Mouse (Mus musculus): ENCODE measurements around the gene Glce. TPM values are rescaled to one million over a fixed set of nuclear protein-coding genes. Genes with fewer than 3 reads are reported as not detected.

Glce gene
- polyA plus RNA-seq, 1 experiment = 6.4 TPM

DNA sequence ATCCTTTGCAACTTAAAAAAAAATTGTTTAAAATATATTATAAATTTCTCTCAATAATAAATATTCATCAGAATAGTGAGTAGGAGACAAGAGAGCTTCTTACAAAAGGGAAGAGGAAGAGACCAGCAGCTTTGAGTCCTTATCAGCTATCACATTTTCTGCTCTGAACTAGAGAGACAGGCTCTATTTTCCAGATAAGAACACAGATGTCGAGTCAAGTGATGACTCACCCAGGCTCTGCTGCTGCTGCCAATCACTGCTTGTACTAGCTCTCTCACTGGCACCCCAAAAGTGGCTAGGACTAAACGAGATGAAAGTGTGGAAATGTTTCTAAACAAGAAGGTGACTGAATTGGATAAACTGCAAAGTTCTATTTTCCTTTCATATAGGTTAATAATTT, 39.5 kb downstream of the Glce start:
- H3K4me3 ChIP-seq (ENCODE audit: insufficient read depth, low read depth, low read length) = no peak overlapping the region

DNA sequence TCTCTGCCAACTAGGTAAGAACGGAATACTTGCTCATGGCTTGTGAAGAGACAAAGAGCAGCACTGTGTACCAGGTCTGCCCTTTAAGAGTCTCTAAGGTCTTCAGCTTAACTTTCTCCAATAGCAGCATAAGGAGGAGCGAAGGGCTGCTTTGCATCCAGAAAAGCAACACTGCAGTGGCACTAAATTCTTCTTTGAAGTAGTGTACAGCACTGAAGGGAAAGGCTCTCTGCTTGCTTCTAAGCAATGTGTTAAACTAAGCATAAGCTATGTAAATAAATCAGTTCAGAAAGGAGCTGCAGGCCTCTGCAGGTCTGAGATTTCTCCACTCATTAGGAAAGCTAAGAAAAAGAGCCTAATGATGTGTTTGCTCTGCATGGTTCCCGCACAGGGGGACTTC, 40.9 kb downstream of the Glce start:
- no peak overlapping the region for H3K27ac ChIP-seq (replicated peaks; ENCODE audit: low read depth, low read length)
- no peaks in the 10 kb centered on the region for H3K4me1 ChIP-seq (ENCODE audit: control insufficient read depth, insufficient read depth, insufficient read length, low read length)
- no peak overlapping the region for H3K4me3 ChIP-seq (ENCODE audit: insufficient read depth, low read depth, low read length)

More for the DNA sequence above, 39.5 kb downstream of the Glce start:
- no peak overlapping the region for H3K27ac ChIP-seq (replicated peaks; ENCODE audit: low read depth, low read length)
- no peaks in the 10 kb centered on the region for H3K4me1 ChIP-seq (ENCODE audit: control insufficient read depth, insufficient read depth, insufficient read length, low read length)

DNA sequence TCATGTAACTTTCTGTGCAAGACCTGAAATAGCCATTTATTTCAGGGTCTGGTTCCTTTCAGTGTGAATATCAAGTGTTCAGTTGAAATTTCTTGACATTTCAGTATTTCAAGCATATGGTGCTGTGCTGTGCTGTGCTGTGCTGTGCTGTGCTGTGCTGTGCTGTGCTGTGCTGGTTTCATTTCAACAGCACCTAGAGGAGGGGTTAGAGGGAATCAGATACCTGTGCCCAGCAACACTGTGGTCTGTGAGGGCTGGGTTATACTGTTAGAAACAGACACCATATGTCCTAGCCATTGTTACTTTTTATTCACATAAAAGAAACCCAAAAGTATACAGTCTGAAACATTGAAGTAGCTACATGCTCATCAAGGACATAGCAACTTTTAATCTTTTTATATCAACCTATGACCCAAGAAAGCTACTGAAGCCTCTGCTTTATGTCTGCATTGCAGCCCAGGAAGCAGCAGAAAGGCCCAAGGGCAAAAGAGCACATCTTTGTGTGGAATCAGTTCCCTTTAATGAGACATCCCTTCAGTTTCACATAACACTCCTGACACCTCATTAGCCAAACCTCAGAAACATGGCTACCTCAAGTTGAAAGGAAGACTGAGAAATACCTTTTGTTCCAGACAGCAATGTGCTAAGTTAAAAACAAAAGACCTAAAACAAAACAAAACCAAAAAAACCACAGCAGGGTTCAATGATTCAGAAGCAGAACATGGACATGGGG, 42.3 kb downstream of the Glce start:
- Histone ChIP-seq H3K27ac (replicated peaks; ENCODE audit: low read depth, low read length) (no peak overlapping the region), H3K4me3 (ENCODE audit: insufficient read depth, low read depth, low read length) (no peak overlapping the region), H3K4me1 (ENCODE audit: control insufficient read depth, insufficient read depth, insufficient read length, low read length) (no peaks in the 10 kb centered on the region)

DNA sequence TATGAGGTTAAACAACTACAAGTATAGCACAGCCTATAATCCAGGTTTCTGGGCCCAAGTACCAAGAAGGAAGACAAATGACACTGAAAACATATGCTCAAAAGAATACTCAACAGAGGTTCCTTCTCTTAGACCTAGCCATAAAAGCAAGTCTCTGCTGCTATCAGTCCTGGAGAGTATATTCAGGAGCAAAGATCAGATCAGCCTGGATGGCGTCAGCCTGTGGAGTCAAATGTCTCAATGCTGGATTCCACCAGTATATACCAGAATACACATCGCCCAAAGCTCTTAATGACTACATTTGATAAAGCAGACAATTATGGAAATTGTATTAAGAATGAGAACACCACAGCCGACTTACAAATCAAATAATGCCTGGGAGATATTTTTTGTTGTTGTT, 60.2 kb downstream of the Glce start:
- no peak overlapping the region for H3K4me3 ChIP-seq (ENCODE audit: insufficient read depth, low read depth, low read length)
- 0 out of 2 replicates have a peak, but pooled peaks cover 2% of the 10 kb centered on the region for H3K4me1 ChIP-seq (ENCODE audit: control insufficient read depth, insufficient read depth, insufficient read length, low read length)
- no peak overlapping the region for H3K27ac ChIP-seq (replicated peaks; ENCODE audit: low read depth, low read length)

DNA sequence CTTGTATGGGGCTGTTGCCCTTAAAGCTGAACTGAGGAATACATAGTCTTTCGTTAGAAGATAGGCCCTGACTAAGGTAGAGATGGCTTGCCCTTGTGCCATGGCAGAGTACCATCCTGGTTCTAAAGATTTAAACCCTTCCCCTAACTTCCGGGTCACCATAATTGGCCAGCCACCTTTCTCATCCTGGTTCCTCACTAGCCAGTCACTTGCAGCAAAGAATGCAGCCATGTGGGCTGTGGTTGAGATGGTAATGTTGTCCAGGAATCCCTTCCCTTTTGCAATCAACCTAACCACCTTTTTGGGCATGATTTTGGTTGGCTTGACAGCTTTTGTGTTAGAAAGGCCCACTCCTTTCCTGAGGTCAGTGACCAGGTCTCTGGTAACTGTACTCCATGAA, 62.0 kb downstream of the Glce start:
- 0 out of 2 replicates have a peak, but pooled peaks cover 2% of the 10 kb centered on the region for H3K4me1 ChIP-seq (ENCODE audit: control insufficient read depth, insufficient read depth, insufficient read length, low read length)
- H3K27ac ChIP-seq (replicated peaks; ENCODE audit: low read depth, low read length) = no peak overlapping the region
- H3K4me3 ChIP-seq (ENCODE audit: insufficient read depth, low read depth, low read length) = no peak overlapping the region

DNA sequence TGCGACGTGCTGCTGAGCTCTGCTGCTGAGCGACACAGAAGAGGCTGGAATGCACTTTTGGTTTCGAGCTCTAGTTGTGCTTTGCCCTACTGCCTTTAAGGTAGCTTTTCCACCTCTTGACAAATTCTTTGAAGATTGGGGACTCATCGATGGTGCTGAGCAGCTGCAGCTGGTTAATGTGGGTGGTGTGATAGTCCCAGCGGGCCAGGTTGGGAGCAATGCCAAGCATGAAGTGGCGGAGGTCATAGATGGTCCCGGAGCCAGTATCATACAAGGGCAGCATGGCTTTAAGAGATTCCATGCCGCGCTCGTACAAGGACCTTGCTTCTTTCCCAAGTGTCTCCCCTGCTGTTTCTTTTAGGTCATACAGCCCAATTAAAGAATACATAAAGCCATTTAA, 62.5 kb downstream of the Glce start:
- Histone ChIP-seq H3K4me3 (ENCODE audit: insufficient read depth, low read depth, low read length) (no peak overlapping the region), H3K27ac (replicated peaks; ENCODE audit: low read depth, low read length) (no peak overlapping the region)

DNA sequence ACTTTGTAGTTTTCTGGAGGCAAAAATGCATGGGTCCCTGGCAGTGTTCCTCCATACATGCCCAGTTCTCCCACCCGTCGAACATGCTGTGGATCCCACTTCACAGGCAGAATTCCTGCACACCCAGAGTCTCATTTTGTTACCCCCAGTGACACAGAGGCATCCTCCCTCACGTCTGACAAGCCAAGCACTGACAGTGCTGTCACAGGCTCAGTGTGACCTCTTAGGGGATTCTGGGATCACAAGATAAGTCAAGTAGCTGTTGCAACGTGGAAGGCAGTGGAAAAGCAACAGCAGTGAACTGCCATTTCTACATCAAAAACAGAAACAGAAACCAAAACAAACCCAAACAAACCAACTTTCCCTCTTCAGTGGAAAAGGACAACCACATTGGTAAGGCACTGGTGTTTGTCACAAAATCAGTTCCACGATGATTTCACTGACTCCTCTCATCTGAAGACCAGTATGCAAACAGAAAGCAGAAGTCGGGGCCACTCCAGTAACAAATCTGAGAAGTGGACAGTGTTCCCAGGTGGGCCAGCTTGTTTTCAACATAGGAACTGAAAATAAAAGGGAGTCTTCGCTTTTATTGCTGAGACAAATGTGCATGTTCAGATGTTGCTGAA, 64.5 kb downstream of the Glce start:
- Histone ChIP-seq H3K4me3 (ENCODE audit: insufficient read depth, low read depth, low read length) (no peak overlapping the region), H3K27ac (replicated peaks; ENCODE audit: low read depth, low read length) (no peak overlapping the region)

More for the DNA sequence above, 62.5 kb downstream of the Glce start:
- 0 out of 2 replicates have a peak, but pooled peaks cover 2% of the 10 kb centered on the region for H3K4me1 ChIP-seq (ENCODE audit: control insufficient read depth, insufficient read depth, insufficient read length, low read length)

DNA sequence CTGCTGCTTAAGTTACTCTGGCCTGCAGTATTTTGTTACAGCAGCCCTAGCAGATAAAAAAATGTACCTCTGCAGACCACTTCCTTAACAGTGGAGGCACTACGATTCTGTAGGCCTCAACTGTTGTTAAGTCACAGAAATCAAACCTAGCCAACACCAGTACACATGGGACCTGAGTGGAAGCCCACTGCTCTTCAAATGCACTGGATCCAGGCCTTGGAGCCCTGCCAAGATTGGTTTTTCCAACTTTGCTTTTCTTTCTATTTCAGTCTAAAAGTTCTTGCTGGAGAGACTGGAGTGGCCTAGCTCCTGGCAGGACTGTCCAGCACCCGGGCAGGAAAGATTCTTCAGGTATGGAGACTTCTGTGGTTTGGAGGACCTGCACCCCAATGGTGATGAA, 66.2 kb downstream of the Glce start:
- Histone ChIP-seq H3K4me3 (ENCODE audit: insufficient read depth, low read depth, low read length) (no peak overlapping the region), H3K4me1 (ENCODE audit: control insufficient read depth, insufficient read depth, insufficient read length, low read length) (0 out of 2 replicates have a peak, but pooled peaks cover 2% of the 10 kb centered on the region)

More for the DNA sequence above, 64.5 kb downstream of the Glce start:
- H3K4me1 ChIP-seq (ENCODE audit: control insufficient read depth, insufficient read depth, insufficient read length, low read length) = 0 out of 2 replicates have a peak, but pooled peaks cover 2% of the 10 kb centered on the region

DNA sequence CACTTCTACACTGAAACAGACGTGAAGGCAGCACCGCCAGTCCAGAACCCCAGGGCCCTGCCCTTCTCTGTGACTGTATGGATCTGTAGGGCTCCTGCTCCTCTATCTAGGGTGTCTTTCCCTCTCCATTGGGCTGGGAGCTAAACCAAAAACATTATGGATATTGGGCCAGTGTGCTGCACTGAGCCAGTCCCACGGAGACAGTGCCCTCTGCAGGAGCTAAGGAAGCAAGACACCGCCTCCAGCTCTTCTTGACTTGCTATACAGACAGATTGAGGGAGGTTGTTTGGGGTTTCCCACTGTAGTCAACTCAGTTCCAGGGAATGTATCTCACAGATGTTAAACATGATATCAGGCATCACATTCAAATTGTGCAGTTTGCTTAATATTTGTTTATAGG, 71.7 kb downstream of the Glce start:
- H3K27ac ChIP-seq (replicated peaks; ENCODE audit: low read depth, low read length) = no peak overlapping the region
- H3K4me3 ChIP-seq (ENCODE audit: insufficient read depth, low read depth, low read length) = no peak overlapping the region

More for the DNA sequence above, 66.2 kb downstream of the Glce start:
- H3K27ac ChIP-seq (replicated peaks; ENCODE audit: low read depth, low read length) = no peak overlapping the region

DNA sequence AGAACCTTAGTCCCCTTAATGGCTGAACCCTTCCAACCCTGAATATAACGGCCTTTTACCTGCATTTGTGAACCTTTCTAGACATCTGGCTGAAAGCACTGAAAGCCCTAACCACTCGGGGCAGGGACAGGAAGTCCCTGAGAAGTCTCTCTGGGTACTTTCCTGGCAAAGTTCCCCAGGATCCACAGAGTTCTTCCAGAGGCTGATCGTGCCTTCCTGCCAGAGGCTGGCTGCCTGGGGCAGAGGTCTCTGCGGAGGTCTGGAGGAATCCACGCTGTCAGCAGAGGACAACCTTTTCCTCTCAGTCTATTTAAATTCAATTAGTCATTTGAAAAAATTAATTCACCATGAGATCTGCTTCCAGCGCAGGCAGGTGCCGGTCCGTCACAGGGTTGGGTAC, 73.3 kb downstream of the Glce start:
- Histone ChIP-seq H3K4me1 (ENCODE audit: control insufficient read depth, insufficient read depth, insufficient read length, low read length) (peaks cover 7% of the 10 kb centered on the region), H3K27ac (replicated peaks; ENCODE audit: low read depth, low read length) (no peak overlapping the region), H3K4me3 (ENCODE audit: insufficient read depth, low read depth, low read length) (no peak overlapping the region)

More for the DNA sequence above, 71.7 kb downstream of the Glce start:
- H3K4me1 ChIP-seq (ENCODE audit: control insufficient read depth, insufficient read depth, insufficient read length, low read length) = peaks cover 7% of the 10 kb centered on the region

DNA sequence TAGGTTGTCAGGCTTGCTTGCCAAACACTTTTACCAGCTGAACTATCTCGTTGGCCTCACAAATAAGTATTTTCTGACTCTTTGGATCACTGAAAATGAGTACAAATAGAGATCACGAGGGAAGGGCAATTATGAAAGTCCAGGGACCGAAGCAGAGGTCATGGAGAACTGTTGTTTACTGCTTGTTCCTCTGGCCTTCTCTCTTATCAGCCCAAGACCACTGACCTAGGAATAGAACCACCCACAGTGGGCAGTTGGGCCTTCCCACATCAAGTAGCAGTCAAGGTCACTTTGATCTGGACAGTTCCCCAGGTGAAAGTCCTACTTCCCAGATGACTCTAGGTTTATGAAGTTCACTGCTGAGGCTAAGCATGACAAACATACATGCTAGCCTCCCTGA, 80.3 kb downstream of the Glce start:
- no peak overlapping the region for H3K4me3 ChIP-seq (ENCODE audit: insufficient read depth, low read depth, low read length)

DNA sequence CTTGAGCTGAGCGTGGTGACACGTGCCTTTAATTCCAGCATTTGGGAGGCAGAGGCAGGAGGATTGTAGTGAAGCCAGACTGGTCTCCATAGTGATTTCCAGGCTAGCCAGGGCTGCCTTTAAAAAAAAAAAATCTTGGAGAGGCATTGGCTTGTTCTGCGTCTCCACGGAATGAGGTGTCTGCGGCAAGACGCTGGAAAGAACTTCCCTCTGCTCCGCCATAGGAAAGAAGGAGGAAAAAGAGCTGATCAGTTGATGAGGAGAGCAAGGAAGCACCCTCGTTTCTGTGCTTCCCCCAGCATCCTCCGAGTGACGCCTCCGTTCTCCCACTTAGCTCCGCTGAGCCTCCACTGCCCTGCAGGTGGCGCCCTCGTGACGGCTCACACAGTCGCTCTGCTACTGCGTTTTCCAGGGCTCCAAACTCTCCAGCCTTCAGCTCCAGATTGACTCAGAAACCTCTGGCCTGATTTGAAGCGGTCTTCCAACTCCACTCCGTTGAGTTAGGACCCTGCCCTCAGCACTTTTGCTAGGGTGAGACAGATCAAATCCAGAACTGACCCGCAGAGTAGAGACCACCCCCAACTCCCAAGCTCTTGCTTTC, 82.3 kb downstream of the Glce start:
- Histone ChIP-seq H3K4me1 (ENCODE audit: control insufficient read depth, insufficient read depth, insufficient read length, low read length) (no peaks in the 10 kb centered on the region), H3K4me3 (ENCODE audit: insufficient read depth, low read depth, low read length) (no peak overlapping the region), H3K27ac (replicated peaks; ENCODE audit: low read depth, low read length) (no peak overlapping the region)

More for the DNA sequence above, 80.3 kb downstream of the Glce start:
- no peaks in the 10 kb centered on the region for H3K4me1 ChIP-seq (ENCODE audit: control insufficient read depth, insufficient read depth, insufficient read length, low read length)
- H3K27ac ChIP-seq (replicated peaks; ENCODE audit: low read depth, low read length) = no peak overlapping the region

DNA sequence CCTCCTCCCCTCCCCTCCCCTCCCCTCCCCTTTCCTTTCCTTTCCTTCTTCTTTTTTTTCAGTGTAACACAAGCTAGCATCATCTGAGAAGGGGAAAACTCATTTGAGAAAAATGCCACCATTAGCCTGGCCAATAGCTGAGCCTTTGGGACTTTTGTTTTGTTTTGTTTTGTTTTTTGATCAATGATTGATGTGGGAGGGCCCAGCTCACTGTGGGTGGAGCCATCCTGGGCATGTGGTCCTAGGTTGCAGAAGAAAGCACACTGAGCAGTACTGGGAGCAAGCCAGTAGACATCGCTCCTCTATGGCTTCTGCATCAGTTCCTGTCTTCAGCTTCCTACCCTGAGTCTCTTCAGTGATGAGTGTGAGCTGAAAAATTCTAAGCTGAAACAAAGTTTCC, 86.6 kb downstream of the Glce start:
- no peak overlapping the region for H3K27ac ChIP-seq (replicated peaks; ENCODE audit: low read depth, low read length)
- H3K4me3 ChIP-seq (ENCODE audit: insufficient read depth, low read depth, low read length) = no peak overlapping the region
- H3K4me1 ChIP-seq (ENCODE audit: control insufficient read depth, insufficient read depth, insufficient read length, low read length) = no peaks in the 10 kb centered on the region

DNA sequence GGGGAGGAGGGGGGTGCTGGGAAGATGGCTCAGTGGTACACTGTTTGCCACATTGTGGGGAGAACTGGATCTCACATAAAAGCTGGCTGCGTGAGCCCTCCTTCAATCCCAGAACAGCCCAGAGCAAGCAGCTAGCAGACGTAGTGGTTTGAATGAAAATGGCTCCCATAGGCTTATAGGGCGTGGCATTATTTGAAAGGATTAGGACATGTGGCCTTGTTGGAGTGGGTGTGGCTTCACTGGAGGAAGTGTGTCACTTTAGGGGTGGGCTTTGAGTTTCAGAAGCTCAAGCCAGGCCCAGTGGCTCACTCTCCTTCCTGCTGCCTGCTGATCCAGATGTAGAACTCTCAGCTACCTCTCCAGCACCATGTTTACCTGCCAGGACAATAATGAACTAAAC, 90.2 kb downstream of the Glce start:
- Histone ChIP-seq H3K27ac (replicated peaks; ENCODE audit: low read depth, low read length) (no peak overlapping the region), H3K4me3 (ENCODE audit: insufficient read depth, low read depth, low read length) (no peak overlapping the region), H3K4me1 (ENCODE audit: control insufficient read depth, insufficient read depth, insufficient read length, low read length) (no peaks in the 10 kb centered on the region)

DNA sequence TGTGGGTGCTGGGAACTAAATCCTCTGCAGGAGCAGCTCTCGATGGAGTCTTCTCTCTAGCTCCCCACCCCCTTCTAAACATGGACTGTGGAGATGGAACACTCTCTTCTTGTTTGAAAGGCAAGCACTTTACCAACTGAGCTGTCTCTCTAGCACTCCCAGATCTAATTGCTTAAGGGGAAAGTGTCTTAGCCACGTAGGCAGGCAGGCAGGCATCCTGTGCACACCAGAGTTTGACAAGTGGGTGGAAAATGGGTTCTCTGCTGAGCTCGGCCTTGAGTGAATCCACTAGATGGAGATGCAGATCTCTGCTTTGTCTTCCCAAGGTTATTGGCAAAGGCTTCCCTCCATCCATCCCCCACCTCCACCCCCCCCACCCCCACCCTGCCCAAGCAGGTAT, 94.4 kb downstream of the Glce start:
- Histone ChIP-seq H3K4me3 (ENCODE audit: insufficient read depth, low read depth, low read length) (no peak overlapping the region), H3K27ac (replicated peaks; ENCODE audit: low read depth, low read length) (no peak overlapping the region), H3K4me1 (ENCODE audit: control insufficient read depth, insufficient read depth, insufficient read length, low read length) (no peaks in the 10 kb centered on the region)

All from brown adipose tissue, adult 24 weeks (tissue).